Mouse (Mus musculus) megakaryocyte, embryonic 14.5 days (primary cell): ENCODE measurements at regions not wholly inside any gene's neighbourhood (a gene's known extent, or its start where the extent isn't known, plus 50 kb on each side); places are given as distances from the start of the nearest gene placed in this dataset.

Experiments
- H3K27me3 ChIP-seq: replicated peaks from 2 replicates; pipeline ENCODE3; 2012; ENCODE audit warnings: inconsistent platforms
- H3K36me3 ChIP-seq: replicated peaks from 2 replicates; pipeline ENCODE3; 2012; ENCODE audit warnings: low read length, inconsistent platforms, mixed read lengths
- H3K4me1 ChIP-seq: 2 replicates; pipeline ENCODE4 v1.6.1; 2012; ENCODE audit warnings: inconsistent platforms
- H3K4me3 ChIP-seq: replicated peaks from 2 replicates; pipeline ENCODE3; 2012; ENCODE audit warnings: moderate library complexity, mild to moderate bottlenecking, inconsistent platforms
- H3K9me3 ChIP-seq: 2 replicates; pipeline ENCODE4 v1.6.1; 2012; ENCODE audit warnings: inconsistent platforms
- FLI1 ChIP-seq: IDR thresholded peaks from 2 replicates; pipeline ENCODE4 v1.6.1; 2012; ENCODE audit warnings: low read length, inconsistent platforms, mixed read lengths
- GATA1 ChIP-seq: IDR thresholded peaks from 3 replicates; pipeline ENCODE4 v1.6.1; 2012; ENCODE audit warnings: mixed read lengths, low read length, inconsistent platforms, borderline replicate concordance

DNA sequence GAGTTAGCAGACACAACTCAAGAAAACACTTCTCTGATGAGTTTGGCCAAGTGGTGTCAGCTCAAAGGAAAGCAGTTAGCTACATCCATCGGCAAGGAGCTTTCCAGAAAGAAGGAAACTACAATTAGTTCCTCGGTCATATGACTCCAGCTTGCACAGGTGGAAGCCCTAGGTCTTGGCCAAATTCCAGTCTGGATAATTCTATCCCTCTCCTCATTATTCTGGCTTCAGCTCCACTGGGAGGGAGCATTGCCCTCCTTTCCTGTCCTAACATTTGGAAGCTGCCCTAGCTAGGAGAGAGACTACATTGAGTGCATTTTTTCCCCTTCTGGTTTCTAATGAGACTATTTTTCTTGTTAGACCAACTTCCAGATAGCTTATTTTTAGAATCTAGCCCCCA lies 290.9 kb downstream of the Nuf2 start:
- no peak for TF ChIP-seq GATA1
- no peak for TF ChIP-seq FLI1
- Histone ChIP-seq H3K27me3 (peaks cover 2% of the 10 kb centered on the region), H3K9me3 (peaks cover 9% of the 10 kb centered on the region; the same call in 1 of the 2 replicates), H3K4me3 (no peak overlapping the region), H3K4me1 (no peaks in the 10 kb centered on the region), H3K36me3 (no peaks in the 10 kb centered on the region)

GRCm38 (mm10) chr1:169238671-169239090 lies 292.6 kb downstream of the Nuf2 start:
- TF ChIP-seq GATA1 (no peak), FLI1 (no peak)
- H3K4me1 ChIP-seq, result no peaks in the 10 kb centered on the region
- no peak overlapping the region for H3K4me3 ChIP-seq

GRCm38 (mm10) chr1:169235276-169235681 lies 296.0 kb downstream of the Nuf2 start:
- Histone ChIP-seq H3K9me3 (peaks cover 3% of the 10 kb centered on the region; the same call in 1 of the 2 replicates), H3K27me3 (peaks cover 2% of the 10 kb centered on the region), H3K4me1 (no peaks in the 10 kb centered on the region), H3K4me3 (no peak overlapping the region), H3K36me3 (no peaks in the 10 kb centered on the region)
- TF ChIP-seq GATA1 (no peak), FLI1 (no peak)

More at GRCm38 (mm10) chr1:169238671-169239090, 292.6 kb downstream of the Nuf2 start:
- H3K9me3 ChIP-seq, result peaks cover 9% of the 10 kb centered on the region; the same call in 1 of the 2 replicates
- H3K36me3 ChIP-seq, result no peaks in the 10 kb centered on the region
- H3K27me3 ChIP-seq, result peaks cover 2% of the 10 kb centered on the region

DNA sequence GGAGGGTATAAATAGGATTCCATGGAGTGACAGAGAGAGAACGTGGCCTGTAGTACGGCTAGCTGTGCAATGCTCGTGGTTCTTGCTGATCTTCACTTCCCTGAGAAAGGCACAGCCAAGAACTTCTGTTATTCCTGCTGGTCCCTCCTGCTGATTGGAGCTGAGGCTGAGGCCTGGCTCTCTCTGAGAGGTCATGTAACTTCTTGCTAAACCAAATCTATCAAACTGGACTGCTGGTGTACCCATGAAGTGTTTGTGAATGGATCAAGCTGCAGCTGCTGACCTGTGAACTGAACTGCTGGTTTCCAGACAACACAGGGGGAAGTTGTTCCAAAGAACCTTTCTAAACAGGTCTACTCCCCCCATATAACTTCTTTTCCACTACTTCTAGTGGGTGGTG lies 297.9 kb downstream of the Nuf2 start:
- TF ChIP-seq FLI1 (no peak), GATA1 (no peak)
- H3K4me3 ChIP-seq, result no peak overlapping the region
- no peaks in the 10 kb centered on the region for H3K4me1 ChIP-seq
- peaks cover 2% of the 10 kb centered on the region for H3K27me3 ChIP-seq
- no peaks in the 10 kb centered on the region for H3K36me3 ChIP-seq
- H3K9me3 ChIP-seq, result no peaks in the 10 kb centered on the region

DNA sequence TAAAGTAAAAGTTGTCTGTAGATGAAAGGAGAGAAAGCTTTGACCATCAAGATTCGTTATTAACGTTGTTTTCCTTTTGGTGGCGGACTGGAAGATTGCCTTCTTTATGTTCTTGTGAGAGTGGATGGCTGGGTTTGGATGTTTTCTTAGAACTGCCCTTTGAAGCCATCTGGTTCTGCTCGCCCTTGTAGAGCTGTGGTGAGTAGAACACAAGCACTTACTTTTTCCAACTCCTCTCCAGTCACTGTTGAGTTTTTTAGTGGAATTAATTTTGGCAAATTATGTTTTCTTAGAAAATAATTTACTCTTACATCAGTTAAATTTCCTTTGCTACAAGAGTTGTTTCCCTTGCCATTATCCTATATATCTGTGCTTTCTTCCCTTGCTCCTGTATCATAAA lies 301.2 kb downstream of the Nuf2 start:
- H3K4me1 ChIP-seq, result no peaks in the 10 kb centered on the region
- H3K9me3 ChIP-seq, result peaks cover 14% of the 10 kb centered on the region
- no peaks in the 10 kb centered on the region for H3K36me3 ChIP-seq
- no peak overlapping the region for H3K4me3 ChIP-seq
- TF ChIP-seq GATA1 (no peak), FLI1 (no peak)
- H3K27me3 ChIP-seq, result no peaks in the 10 kb centered on the region

DNA sequence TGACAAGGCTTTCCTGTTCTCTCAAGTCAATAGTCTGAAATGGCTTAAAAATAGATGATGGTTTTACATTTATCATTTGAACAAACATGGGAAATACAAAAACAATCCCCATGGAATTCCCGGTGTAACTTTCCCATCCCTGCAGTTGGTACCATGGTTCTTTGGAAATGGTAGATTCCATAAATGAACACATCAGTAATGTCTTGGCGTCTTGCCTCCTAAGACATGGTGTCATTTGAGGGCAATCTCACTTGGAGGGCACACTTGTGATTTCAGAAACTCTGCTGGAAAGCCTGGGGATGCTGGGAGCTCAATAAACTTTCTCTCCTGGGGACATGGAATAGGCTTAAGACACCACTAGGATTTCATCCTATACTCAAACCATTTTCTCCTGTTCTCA lies 306.8 kb downstream of the Nuf2 start:
- no peak overlapping the region for H3K4me3 ChIP-seq
- no peaks in the 10 kb centered on the region for H3K36me3 ChIP-seq
- H3K4me1 ChIP-seq, result no peaks in the 10 kb centered on the region
- TF ChIP-seq GATA1 (no peak), FLI1 (no peak)
- H3K27me3 ChIP-seq, result no peaks in the 10 kb centered on the region
- peaks cover 16% of the 10 kb centered on the region for H3K9me3 ChIP-seq

DNA sequence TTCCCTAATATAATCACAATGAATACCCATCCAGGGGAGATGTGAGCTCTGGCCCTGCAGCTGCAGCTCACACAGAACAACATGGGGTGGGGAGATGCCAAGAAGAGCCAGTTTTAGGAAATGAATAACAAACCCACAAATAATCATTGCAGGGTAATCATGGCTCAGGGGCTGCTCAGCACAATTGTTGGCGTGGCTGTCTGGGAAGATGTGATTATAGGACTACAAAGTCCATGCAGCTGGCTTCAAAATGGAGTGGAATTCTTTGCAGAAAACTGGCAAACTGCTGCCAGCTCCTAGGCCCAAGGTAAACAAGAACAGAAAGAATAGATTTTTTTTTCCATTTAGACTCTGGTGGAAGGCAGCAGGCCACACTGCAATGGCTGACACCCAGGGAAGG lies 343.6 kb downstream of the Nuf2 start:
- Histone ChIP-seq H3K9me3 (no peaks in the 10 kb centered on the region), H3K4me1 (no peaks in the 10 kb centered on the region), H3K4me3 (no peak overlapping the region), H3K36me3 (no peaks in the 10 kb centered on the region), H3K27me3 (no peaks in the 10 kb centered on the region)
- TF ChIP-seq GATA1, result no peak
- no peak for TF ChIP-seq FLI1

DNA sequence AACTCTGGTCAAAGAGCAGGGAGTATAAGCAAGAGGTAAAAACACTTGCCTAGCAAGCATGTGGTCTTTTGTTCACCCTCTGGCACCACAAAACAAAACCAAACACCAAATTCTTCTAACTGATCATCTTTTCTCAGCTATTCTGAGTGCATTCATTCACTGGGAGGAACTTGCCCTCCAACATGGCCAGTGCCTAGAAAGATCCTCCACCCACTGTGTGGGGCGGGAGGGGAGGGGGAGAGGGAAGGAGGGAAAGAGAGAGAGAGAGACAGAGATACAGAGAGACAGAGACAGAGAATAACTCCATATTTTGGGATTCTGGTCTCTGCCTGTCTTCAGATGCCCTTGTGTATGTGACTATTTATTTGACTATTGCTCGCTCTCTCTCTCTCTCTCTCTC lies 360.9 kb downstream of the Nuf2 start:
- Histone ChIP-seq H3K36me3 (no peaks in the 10 kb centered on the region), H3K4me3 (no peak overlapping the region), H3K4me1 (no peaks in the 10 kb centered on the region), H3K9me3 (peaks cover 8% of the 10 kb centered on the region; the same call in 1 of the 2 replicates), H3K27me3 (no peaks in the 10 kb centered on the region)
- TF ChIP-seq FLI1, result no peak
- no peak for TF ChIP-seq GATA1

DNA sequence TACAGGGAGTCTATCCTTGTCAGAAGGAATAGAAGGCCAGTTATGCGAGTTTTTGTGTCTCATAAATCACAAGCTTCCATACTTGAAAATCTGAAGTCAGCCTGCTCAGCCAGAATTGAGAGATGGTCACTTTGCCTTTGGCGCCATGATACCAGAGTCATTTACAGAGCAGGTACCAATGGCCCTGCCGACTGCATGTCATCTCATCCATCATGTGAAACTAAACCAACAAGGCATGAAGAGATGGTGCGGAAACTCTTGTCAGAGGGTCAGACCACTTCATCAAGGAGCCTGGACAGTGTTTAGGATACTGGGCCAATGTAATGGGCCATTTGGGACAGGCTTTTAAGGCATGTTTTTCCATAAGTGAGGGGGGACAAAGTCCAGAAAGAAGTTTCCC lies 363.2 kb downstream of the Nuf2 start:
- H3K4me3 ChIP-seq, result no peak overlapping the region
- H3K4me1 ChIP-seq, result no peaks in the 10 kb centered on the region
- TF ChIP-seq GATA1, result no peak
- no peak for TF ChIP-seq FLI1
- H3K36me3 ChIP-seq, result no peaks in the 10 kb centered on the region
- no peaks in the 10 kb centered on the region for H3K27me3 ChIP-seq
- H3K9me3 ChIP-seq, result peaks cover 2% of the 10 kb centered on the region; the same call in 1 of the 2 replicates

GRCm38 (mm10) chr1:169166041-169166850 lies 365.0 kb downstream of the Nuf2 start:
- Histone ChIP-seq H3K27me3 (no peaks in the 10 kb centered on the region), H3K36me3 (no peaks in the 10 kb centered on the region), H3K9me3 (peaks cover 2% of the 10 kb centered on the region; the same call in 1 of the 2 replicates), H3K4me3 (no peak overlapping the region), H3K4me1 (no peaks in the 10 kb centered on the region)
- no peak for TF ChIP-seq GATA1
- no peak for TF ChIP-seq FLI1
